Mouse (Mus musculus) midbrain, embryonic 16.5 days (tissue): ENCODE results near the gene Myadm. TPM values are rescaled to one million over a fixed set of nuclear protein-coding genes. Genes with fewer than 3 reads are reported as not detected.

Source experiments
- polyA plus RNA-seq: library from polyadenylated mRNA; unstranded; fragments of >200 nt; fragmentation: Nextera tagmentation; extraction: Ambion mirVana; gene quantifications from 2 replicates; pipeline ENCODE4 v1.2.1, GENCODE M21; 2015

Gene Myadm
- polyA plus RNA-seq, 1 experiment from 2014 or later, result 36.4 TPM

Other genes with a start within 250 kb of the Myadm start
- not detected in 2 replicates for gene AU018091, start 119.9 kb upstream of the Myadm start, polyA plus RNA-seq
- 0.10 TPM in 1 of 2 replicates, not detected in the other for gene Nlrp12, start 39.3 kb upstream of the Myadm start, polyA plus RNA-seq
- gene Prkcg, start 99 bp downstream of the Myadm start, polyA plus RNA-seq, result 3.3 and 3.8 TPM in 2 replicates
- 2.6 and 3.0 TPM in 2 replicates for gene Cacng7, start 43.9 kb downstream of the Myadm start, polyA plus RNA-seq
- 13.3 and 17.3 TPM in 2 replicates for gene Cacng8, start 101.6 kb downstream of the Myadm start, polyA plus RNA-seq
- gene Cacng6, start 135.1 kb downstream of the Myadm start, polyA plus RNA-seq, result 0.10 TPM in 1 of 2 replicates, not detected in the other
- gene Tarm1, start 213.5 kb downstream of the Myadm start, polyA plus RNA-seq, result not detected in 2 replicates